Mouse (Mus musculus): ENCODE measurements around the gene Fbn1.

DNA sequence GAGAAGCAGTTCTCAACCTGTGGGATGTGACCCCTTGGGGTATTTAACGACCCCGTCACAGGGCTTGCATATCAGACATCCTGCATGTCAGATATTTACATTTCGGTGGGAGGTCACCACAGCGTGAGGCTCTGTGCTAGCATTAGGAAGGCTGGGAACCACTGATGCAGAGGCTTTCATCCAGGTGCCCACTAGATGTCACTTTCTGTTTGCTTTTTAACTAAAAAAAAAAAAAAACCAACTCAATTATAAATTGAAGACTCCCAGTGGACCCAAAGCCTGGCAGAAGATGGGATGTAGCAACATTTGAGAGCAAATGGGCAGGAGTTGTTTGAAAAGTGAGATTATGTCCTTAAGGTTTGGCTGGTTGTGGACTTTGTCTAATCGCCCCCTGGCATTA lies 244.7 kb downstream of the Fbn1 start:
- TF ChIP-seq POLR2A (IDR thresholded peaks at IDR 0.05; ENCODE audit: borderline replicate concordance, low read depth, low read length) (no peak), CTCF (IDR thresholded peaks at IDR 0.05; ENCODE audit: low read depth, low read length) (no peak)

Measured in bone marrow macrophage, adult 2 months (primary cell).